Comparison of ENCODE assay signal across 9 mouse cellular contexts in genomic region chr11:63350123-63350696, GRCm38 (mm10).
DNase-seq lines count a peak whose midpoint lies in the region; ATAC-seq and TF ChIP-seq lines count a peak whose summit lies in the region.
"Had no signal": no experiment of that assay in that cellular context is flagged by ENCODE, and none has a peak within 500 bp of the region (broad histone marks: within the 10 kb centered on the region; RNA-seq: fewer than 3 reads in every experiment).

No protein-coding gene starts in this region.

- TF ChIP-seq CTCF in left cerebral cortex, adult 2 months (IDR thresholded peaks at IDR 0.05) = no peak

- no peaks in the 10 kb centered on the region for H3K9me3 ChIP-seq in heart, embryonic 15.5 days (replicated peaks)
- no peaks in the 10 kb centered on the region for H3K9me3 ChIP-seq in midbrain, embryonic 14.5 days (ENCODE audit: control insufficient read depth, low read length)

- H3K27me3 ChIP-seq in heart, embryonic 15.5 days = no peaks in the 10 kb centered on the region
- no peaks in the 10 kb centered on the region for H3K27me3 ChIP-seq in midbrain, embryonic 14.5 days (ENCODE audit: control insufficient read depth, insufficient read depth, low read length)

- H3K4me2 ChIP-seq in heart, embryonic 15.5 days = no peak overlapping the region
- no peak overlapping the region for H3K4me2 ChIP-seq in midbrain, embryonic 14.5 days (ENCODE audit: low read length)

- H3K36me3 ChIP-seq in heart, embryonic 15.5 days = no peaks in the 10 kb centered on the region
- no peaks in the 10 kb centered on the region for H3K36me3 ChIP-seq in midbrain, embryonic 14.5 days (ENCODE audit: control insufficient read depth, insufficient read depth, low read length)

- peak; percentile 4 for DNase-seq in kidney, adult 9 months
- no peak for DNase-seq in kidney, adult 18-20 months
- DNase-seq in midbrain, embryonic 14.5 days = peak; percentile 71
- no peak for DNase-seq in left cerebral cortex, postnatal 4 days
- no peak for DNase-seq in left cerebral cortex, adult 2 months (ENCODE audit: extremely low spot score in 1 of 2, low spot score in 2 of 2)
- DNase-seq: thymus, postnatal 4 days had no signal

- peak overlapping the region; percentile 75 for H3K27ac ChIP-seq in brown adipose tissue, adult 24 weeks (replicated peaks; ENCODE audit: low read depth, low read length)
- peak overlapping the region; percentile 57 for H3K27ac ChIP-seq in heart, embryonic 15.5 days
- H3K27ac ChIP-seq in midbrain, embryonic 14.5 days (replicated peaks; ENCODE audit: low read depth, low read length) = 0 out of 2 replicates have a peak overlapping the region, but pooled peaks have one; percentile 37
- H3K27ac ChIP-seq in left cerebral cortex, adult 2 months = no peak overlapping the region

- no peak for ATAC-seq in heart, embryonic 15.5 days (replicated peaks; ENCODE audit: insufficient number of reproducible peaks, insufficient read depth, low FRiP score, low read depth)
- ATAC-seq in midbrain, embryonic 14.5 days (ENCODE audit: low FRiP score, low TSS enrichment) = no peak
- ATAC-seq in CD4-positive, CD25-positive, alpha-beta regulatory T cell, adult 4 months = no peak

- 23% methylated on average over 7 of the region's 7 CpGs for WGBS in heart, embryonic 15.5 days
- 14% methylated on average over 7 of the region's 7 CpGs for WGBS in midbrain, embryonic 14.5 days

- H3K4me1 ChIP-seq in brown adipose tissue, adult 24 weeks (ENCODE audit: control insufficient read depth, insufficient read depth, insufficient read length, low read length) = no peaks in the 10 kb centered on the region
- H3K4me1 ChIP-seq in heart, embryonic 15.5 days (replicated peaks) = peaks cover 9% of the 10 kb centered on the region
- H3K4me1 ChIP-seq in midbrain, embryonic 14.5 days (ENCODE audit: control insufficient read depth, insufficient read depth, low read length) = no peaks in the 10 kb centered on the region

- H3K9ac ChIP-seq in heart, embryonic 15.5 days = no peak overlapping the region
- no peak overlapping the region for H3K9ac ChIP-seq in midbrain, embryonic 14.5 days (replicated peaks; ENCODE audit: low read length)

- intact Hi-C loops in left cerebral cortex, postnatal 4 days (cut with DNase I) = no loop called here
- intact Hi-C loops in left cerebral cortex, adult 2 months (cut with DNase I) = no loop called here

- H3K4me3 ChIP-seq in brown adipose tissue, adult 24 weeks (ENCODE audit: insufficient read depth, low read depth, low read length) = no peak overlapping the region
- H3K4me3 ChIP-seq in heart, embryonic 15.5 days = no peak overlapping the region
- H3K4me3 ChIP-seq in midbrain, embryonic 14.5 days (replicated peaks; ENCODE audit: low read depth, low read length) = no peak overlapping the region
- no peak overlapping the region for H3K4me3 ChIP-seq in left cerebral cortex, adult 2 months

Comparison
In these comparisons a context has a peak if more than half of its experiments do, and no peak if none do; other contexts are left out.
1. DNase-seq: peak in kidney, adult 9 months (single experiment) and midbrain, embryonic 14.5 days (single experiment); none in kidney, adult 18-20 months (single experiment), left cerebral cortex, postnatal 4 days (single experiment) and left cerebral cortex, adult 2 months (0 of 2).